Mouse (Mus musculus) kidney, adult 10 weeks (tissue): ENCODE results near the gene Galnt9. TPM values are rescaled to one million over a fixed set of nuclear protein-coding genes. Genes with fewer than 3 reads are reported as not detected.

ENCODE experiments used
- polyA plus RNA-seq: library from polyadenylated mRNA; stranded (reverse); fragments of 350-450 nt; fragmentation: Illumina TruSeq; extraction: RNeasy Lipid Tissue Mini Kit (QIAGEN cat#74804); gene quantifications from one replicate; pipeline ENCODE4 v1.2.3, GENCODE M21; 2014; ENCODE audit warnings: low read depth, low replicate concordance

The Galnt9 gene
- polyA plus RNA-seq = not detected

GRCm38 (mm10) chr5:110543951-110544690 lies at the start of gene Galnt9:
Galnt9 (plus strand) TSS chr5:110544355.

GRCm38 (mm10) chr5:110652719-110653648 lies 108.8 kb downstream of the Galnt9 start, which contains the start of the genes Noc4l and Ddx51:
Noc4l (minus strand) TSS chr5:110653417.
Ddx51 (plus strand) TSS chr5:110653451.

Other genes with a start within 250 kb of the Galnt9 start
- gene P2rx2, start 201.1 kb upstream of the Galnt9 start, polyA plus RNA-seq = not detected
- not detected for gene Lrcol1, start 199.6 kb upstream of the Galnt9 start, polyA plus RNA-seq
- 3.8 TPM for gene Fbrsl1, start 95.9 kb upstream of the Galnt9 start, polyA plus RNA-seq
- 1.7 TPM for gene Noc4l, start 109.1 kb downstream of the Galnt9 start, polyA plus RNA-seq
- gene Ddx51, start 109.1 kb downstream of the Galnt9 start, polyA plus RNA-seq = 3.6 TPM
- 10.2 TPM for gene Ep400, start 226.4 kb downstream of the Galnt9 start, polyA plus RNA-seq
- not detected for gene Pus1, start 236.3 kb downstream of the Galnt9 start, polyA plus RNA-seq